9 mouse cellular contexts compared by ENCODE assay signal in genomic region chr5:116420759-116421225, GRCm38 (mm10). TPM values are rescaled to one million over a fixed set of nuclear protein-coding genes. Genes with fewer than 3 reads are reported as not detected.
A peak's percentile ranks its signal among the peaks of the same experiment; 100 is the strongest.
DNase-seq lines count a peak whose midpoint lies in the region; ATAC-seq lines count a peak whose summit lies in the region.
"Had no signal": no experiment of that assay in that cellular context is flagged by ENCODE, and none has a peak within 500 bp of the region (broad histone marks: within the 10 kb centered on the region; RNA-seq: fewer than 3 reads in every experiment).

No protein-coding gene starts in this region.

- 19% methylated on average over 6 of the region's 6 CpGs for WGBS in embryonic facial prominence, embryonic 13.5 days
- 9% methylated on average over 6 of the region's 6 CpGs for WGBS in hindbrain, embryonic 10.5 days
- 25% methylated on average over 6 of the region's 6 CpGs for WGBS in liver, embryonic 16.5 days (ENCODE audit: insufficient replicate concordance)

- H3K9me3 ChIP-seq in embryonic facial prominence, embryonic 13.5 days = no peaks in the 10 kb centered on the region
- no peaks in the 10 kb centered on the region for H3K9me3 ChIP-seq in hindbrain, embryonic 10.5 days
- no peaks in the 10 kb centered on the region for H3K9me3 ChIP-seq in liver, embryonic 16.5 days (replicated peaks; ENCODE audit: control insufficient read depth, low read length)

- H3K4me1 ChIP-seq in embryonic facial prominence, embryonic 13.5 days = peaks cover 41% of the 10 kb centered on the region
- H3K4me1 ChIP-seq in hindbrain, embryonic 10.5 days (replicated peaks) = peaks cover 53% of the 10 kb centered on the region
- H3K4me1 ChIP-seq in liver, embryonic 16.5 days (ENCODE audit: control insufficient read depth, low read depth, low read length) = no peaks in the 10 kb centered on the region

- peaks cover 9% of the 10 kb centered on the region for H3K27me3 ChIP-seq in embryonic facial prominence, embryonic 13.5 days
- H3K27me3 ChIP-seq in hindbrain, embryonic 10.5 days (ENCODE audit: insufficient read depth, poor library complexity, severe bottlenecking) = peaks cover 23% of the 10 kb centered on the region
- no peaks in the 10 kb centered on the region for H3K27me3 ChIP-seq in liver, embryonic 16.5 days (ENCODE audit: control insufficient read depth, insufficient read depth, low read depth, low read length)
- H3K27me3 ChIP-seq: CH12.LX had no signal

- peak overlapping the region; percentile 62 for H3K27ac ChIP-seq in embryonic facial prominence, embryonic 13.5 days
- H3K27ac ChIP-seq in hindbrain, embryonic 10.5 days = peak overlapping the region; percentile 74
- peak overlapping the region; percentile 48; the same call in 1 of the 2 replicates for H3K27ac ChIP-seq in liver, embryonic 16.5 days (ENCODE audit: low read length)

- no peaks in the 10 kb centered on the region for H3K36me3 ChIP-seq in embryonic facial prominence, embryonic 13.5 days
- H3K36me3 ChIP-seq in hindbrain, embryonic 10.5 days = no peaks in the 10 kb centered on the region
- H3K36me3 ChIP-seq in liver, embryonic 16.5 days (ENCODE audit: control insufficient read depth, insufficient read depth) = no peaks in the 10 kb centered on the region

- H3K4me3 ChIP-seq in embryonic facial prominence, embryonic 13.5 days = peak overlapping the region; percentile 23
- H3K4me3 ChIP-seq in hindbrain, embryonic 10.5 days = no peak overlapping the region
- peak overlapping the region; percentile 36 for H3K4me3 ChIP-seq in liver, embryonic 16.5 days (ENCODE audit: low read depth, low read length)

- DNase-seq in cerebellum, adult 18-20 months = peak; percentile 28 to 31
- DNase-seq in cerebellum, postnatal 4 days (ENCODE audit: low spot score in 2 of 2) = no peak
- peak; percentile 84 for DNase-seq in 3T3-L1 (ENCODE audit: low read depth, low spot score)
- DNase-seq in hindbrain, embryonic 10.5 days (ENCODE audit: low spot score) = peak; percentile 52
- peak; percentile 84 for DNase-seq in skeletal muscle tissue, adult 2 months (ENCODE audit: low read depth, low spot score)
- DNase-seq in testis, postnatal 14 days (ENCODE audit: low spot score) = no peak

- peak overlapping the region; percentile 45 for H3K4me2 ChIP-seq in embryonic facial prominence, embryonic 13.5 days
- H3K4me2 ChIP-seq in liver, embryonic 16.5 days (ENCODE audit: low read depth, low read length) = peak overlapping the region; percentile 43

- no peak for ATAC-seq in embryonic facial prominence, embryonic 13.5 days (ENCODE audit: insufficient number of reproducible peaks, insufficient read depth, low FRiP score, low TSS enrichment, low read depth)
- ATAC-seq in liver, embryonic 16.5 days (ENCODE audit: low read depth) = peak; percentile 74

- 0 out of 2 replicates have a peak overlapping the region, but pooled peaks have one; percentile 36 for H3K9ac ChIP-seq in embryonic facial prominence, embryonic 13.5 days
- peak overlapping the region; percentile 20; the same call in 1 of the 2 replicates for H3K9ac ChIP-seq in liver, embryonic 16.5 days (ENCODE audit: low read depth, low read length)

RNA-seq across cellular contexts. Expression of gene Hspb8, which starts 1.9 kb away (rescaled TPM):
- polyA plus RNA-seq in embryonic facial prominence, embryonic 13.5 days (2015; fragmentation: Nextera tagmentation; extraction: Ambion mirVana) = 8.4 and 11.0 TPM in 2 replicates
- 7.3 and 9.7 TPM in 2 replicates for polyA plus RNA-seq in hindbrain, embryonic 10.5 days (2016; fragmentation: Nextera tagmentation; extraction: Ambion mirVana)
- polyA plus RNA-seq in liver, embryonic 16.5 days (2015; fragmentation: Nextera tagmentation; extraction: Ambion mirVana) = 2.8 and 3.6 TPM in 2 replicates

Comparison
In these comparisons a context has a peak if more than half of its experiments do, and no peak if none do; other contexts are left out.
1. DNase-seq: peak in cerebellum, adult 18-20 months (2 of 2), 3T3-L1 (single experiment), hindbrain, embryonic 10.5 days (single experiment) and skeletal muscle tissue, adult 2 months (single experiment); none in cerebellum, postnatal 4 days (0 of 2) and testis, postnatal 14 days (single experiment).
2. Peak in every context shown above with its lines, with median percentiles within 50 percentile points of each other: H3K27ac ChIP-seq.